Mouse (Mus musculus): Measurements from ENCODE around the gene Plekhj1. TPM values are rescaled to one million over a fixed set of nuclear protein-coding genes. Genes with fewer than 3 reads are reported as not detected.

Plekhj1 gene
- polyA plus RNA-seq, 1 experiment from 2014 or later = 140 TPM

DNA sequence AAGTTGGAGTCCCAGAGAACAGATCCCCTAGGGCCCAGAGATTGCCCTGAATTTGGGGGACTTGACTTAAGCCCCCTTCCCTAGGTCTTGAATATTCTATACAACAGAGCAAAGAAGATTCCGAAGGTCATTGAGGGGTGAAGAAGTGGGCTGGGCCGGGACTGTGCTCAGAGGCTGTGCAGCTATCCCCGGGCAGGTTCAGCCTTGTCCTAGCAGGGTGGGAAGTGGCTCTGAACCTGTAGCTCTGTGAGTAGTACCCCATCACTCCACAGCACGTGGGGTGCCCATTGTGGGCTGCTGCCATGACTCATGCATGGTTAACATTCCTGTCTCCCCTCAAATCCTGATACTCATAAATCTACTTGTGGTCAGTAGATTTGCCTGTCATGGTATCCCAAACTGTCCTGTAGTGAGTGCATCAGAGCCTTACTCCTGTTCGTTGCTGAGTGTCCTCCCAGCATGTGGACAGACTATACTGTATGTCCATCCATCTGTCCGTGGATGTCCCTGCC is 22.0 kb downstream of the Plekhj1 start:
- Histone ChIP-seq H3K27ac (ENCODE audit: low read depth, low read length) (no peak overlapping the region), H3K27me3 (replicated peaks; ENCODE audit: control insufficient read depth, insufficient read depth, low read length) (no peaks in the 10 kb centered on the region), H3K4me1 (ENCODE audit: control insufficient read depth, insufficient read depth, low read depth, low read length) (no peaks in the 10 kb centered on the region), H3K4me3 (ENCODE audit: low read length) (no peak overlapping the region), H3K4me2 (ENCODE audit: low read length) (no peak overlapping the region), H3K9me3 (ENCODE audit: control insufficient read depth, low read length) (no peaks in the 10 kb centered on the region), H3K9ac (ENCODE audit: low read depth, low read length) (no peak overlapping the region), H3K36me3 (ENCODE audit: control insufficient read depth, insufficient read depth, low read length) (peaks cover 32% of the 10 kb centered on the region)
- WGBS = 93% methylated on average over 6 of the region's 6 CpGs
- ATAC-seq = no peak

DNA sequence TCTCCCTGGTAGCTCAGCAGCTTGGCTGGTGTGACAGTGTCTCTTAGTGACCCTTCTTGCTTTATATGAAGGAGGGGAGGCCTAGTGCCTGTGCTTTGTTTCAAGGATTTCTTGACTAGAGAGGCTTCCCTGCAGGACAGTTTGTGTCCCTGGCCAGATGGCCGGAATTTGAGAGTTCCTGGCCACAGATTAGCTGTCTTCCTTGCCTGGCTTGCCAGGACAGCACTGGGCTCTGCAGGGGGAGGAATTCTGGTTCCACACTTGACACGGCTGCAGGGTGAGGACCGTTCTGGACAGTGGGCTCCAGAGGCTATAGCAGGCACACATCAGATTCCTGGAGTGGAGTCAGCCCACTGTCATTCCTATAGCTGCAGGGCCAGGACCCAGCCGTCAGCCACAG is 22.7 kb downstream of the Plekhj1 start:
- Histone ChIP-seq H3K4me1 (ENCODE audit: control insufficient read depth, insufficient read depth, low read depth, low read length) (no peaks in the 10 kb centered on the region), H3K9me3 (ENCODE audit: control insufficient read depth, low read length) (no peaks in the 10 kb centered on the region), H3K36me3 (ENCODE audit: control insufficient read depth, insufficient read depth, low read length) (peaks cover 32% of the 10 kb centered on the region), H3K27ac (ENCODE audit: low read depth, low read length) (no peak overlapping the region), H3K27me3 (replicated peaks; ENCODE audit: control insufficient read depth, insufficient read depth, low read length) (no peaks in the 10 kb centered on the region), H3K4me3 (ENCODE audit: low read length) (no peak overlapping the region), H3K9ac (ENCODE audit: low read depth, low read length) (no peak overlapping the region), H3K4me2 (ENCODE audit: low read length) (no peak overlapping the region)
- WGBS = 95% methylated on average over 4 of the region's 4 CpGs
- no peak for ATAC-seq

DNA sequence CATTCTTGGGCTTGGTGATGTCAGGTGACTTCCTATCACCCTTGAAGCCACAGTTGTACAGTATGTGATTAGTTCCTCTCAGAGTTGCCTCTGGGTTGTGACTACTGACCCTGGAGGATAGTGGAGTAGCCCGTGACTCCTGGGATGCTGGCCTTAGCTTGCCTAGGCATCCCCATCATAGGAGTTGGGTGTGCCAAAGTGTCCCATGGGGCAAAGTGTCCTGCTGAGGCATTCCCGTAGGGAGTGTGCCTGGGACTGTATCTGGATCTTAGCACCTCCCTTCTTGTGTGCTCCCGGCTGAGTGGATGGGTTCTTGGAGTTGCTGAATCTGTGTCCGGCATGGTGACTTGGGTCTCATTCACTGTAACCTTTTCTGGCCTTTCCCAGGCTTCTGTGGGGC is 23.4 kb downstream of the Plekhj1 start:
- no peak overlapping the region for H3K9ac ChIP-seq (ENCODE audit: low read depth, low read length)
- H3K4me3 ChIP-seq (ENCODE audit: low read length) = no peak overlapping the region
- no peak overlapping the region for H3K4me2 ChIP-seq (ENCODE audit: low read length)
- 88% methylated on average over 4 of the region's 4 CpGs for WGBS
- H3K27ac ChIP-seq (ENCODE audit: low read depth, low read length) = no peak overlapping the region
- H3K4me1 ChIP-seq (ENCODE audit: control insufficient read depth, insufficient read depth, low read depth, low read length) = no peaks in the 10 kb centered on the region
- peak; percentile 41; the same call in 1 of the 2 replicates for ATAC-seq
- H3K9me3 ChIP-seq (ENCODE audit: control insufficient read depth, low read length) = no peaks in the 10 kb centered on the region
- peaks cover 37% of the 10 kb centered on the region for H3K36me3 ChIP-seq (ENCODE audit: control insufficient read depth, insufficient read depth, low read length)
- H3K27me3 ChIP-seq (replicated peaks; ENCODE audit: control insufficient read depth, insufficient read depth, low read length) = no peaks in the 10 kb centered on the region

DNA sequence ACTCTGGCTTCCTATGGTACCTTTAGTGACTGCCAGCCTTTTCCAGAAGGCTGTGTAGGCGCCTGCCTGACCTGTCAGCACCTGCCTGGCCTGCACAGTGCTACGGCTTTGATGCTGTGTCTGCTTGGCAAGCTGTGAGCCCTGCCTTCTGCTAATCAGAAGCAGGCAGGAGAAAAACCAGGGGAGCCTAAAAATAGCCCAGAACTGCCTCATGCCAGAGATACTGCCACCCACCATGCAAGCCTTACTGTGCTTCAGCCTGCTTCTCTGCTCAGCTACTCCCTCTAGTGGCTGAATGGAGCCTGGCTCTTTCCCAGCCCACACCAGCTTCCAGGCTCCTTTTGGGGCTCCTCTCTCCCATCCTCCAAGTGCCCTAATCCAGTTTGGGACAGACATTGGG is 23.9 kb downstream of the Plekhj1 start:
- WGBS = 61% methylated on average over 2 of the region's 2 CpGs
- no peaks in the 10 kb centered on the region for H3K4me1 ChIP-seq (ENCODE audit: control insufficient read depth, insufficient read depth, low read depth, low read length)

GRCm38 (mm10) chr10:80773816-80774215 is 24.6 kb downstream of the Plekhj1 start:
- ATAC-seq = no peak
- 86% methylated on average over 5 of the region's 5 CpGs for WGBS
- Histone ChIP-seq H3K9ac (ENCODE audit: low read depth, low read length) (no peak overlapping the region), H3K27me3 (replicated peaks; ENCODE audit: control insufficient read depth, insufficient read depth, low read length) (no peaks in the 10 kb centered on the region), H3K4me3 (ENCODE audit: low read length) (no peak overlapping the region), H3K4me2 (ENCODE audit: low read length) (no peak overlapping the region), H3K9me3 (ENCODE audit: control insufficient read depth, low read length) (no peaks in the 10 kb centered on the region), H3K27ac (ENCODE audit: low read depth, low read length) (no peak overlapping the region), H3K36me3 (ENCODE audit: control insufficient read depth, insufficient read depth, low read length) (peaks cover 43% of the 10 kb centered on the region), H3K4me1 (ENCODE audit: control insufficient read depth, insufficient read depth, low read depth, low read length) (no peaks in the 10 kb centered on the region)

More for the DNA sequence above, 23.9 kb downstream of the Plekhj1 start:
- no peak overlapping the region for H3K27ac ChIP-seq (ENCODE audit: low read depth, low read length)
- no peak overlapping the region for H3K4me2 ChIP-seq (ENCODE audit: low read length)
- peak; percentile 79 for ATAC-seq
- no peak overlapping the region for H3K9ac ChIP-seq (ENCODE audit: low read depth, low read length)
- H3K27me3 ChIP-seq (replicated peaks; ENCODE audit: control insufficient read depth, insufficient read depth, low read length) = no peaks in the 10 kb centered on the region
- H3K4me3 ChIP-seq (ENCODE audit: low read length) = no peak overlapping the region
- H3K9me3 ChIP-seq (ENCODE audit: control insufficient read depth, low read length) = no peaks in the 10 kb centered on the region
- peaks cover 39% of the 10 kb centered on the region for H3K36me3 ChIP-seq (ENCODE audit: control insufficient read depth, insufficient read depth, low read length)

- Histone ChIP-seq H3K4me1 (ENCODE audit: control insufficient read depth, insufficient read depth, low read depth, low read length) (no peaks in the 10 kb centered on the region), H3K4me3 (ENCODE audit: low read length) (no peak overlapping the region), H3K27me3 (replicated peaks; ENCODE audit: control insufficient read depth, insufficient read depth, low read length) (no peaks in the 10 kb centered on the region), H3K9me3 (ENCODE audit: control insufficient read depth, low read length) (no peaks in the 10 kb centered on the region), H3K27ac (ENCODE audit: low read depth, low read length) (no peak overlapping the region), H3K9ac (ENCODE audit: low read depth, low read length) (no peak overlapping the region), H3K4me2 (ENCODE audit: low read length) (no peak overlapping the region), H3K36me3 (ENCODE audit: control insufficient read depth, insufficient read depth, low read length) (peaks cover 44% of the 10 kb centered on the region)
- WGBS = 84% methylated on average over 6 of the region's 6 CpGs
- no peak for ATAC-seq
These were observed 30.1 kb downstream of the Plekhj1 start for GRCm38 (mm10) chr10:80768365-80768764.

DNA sequence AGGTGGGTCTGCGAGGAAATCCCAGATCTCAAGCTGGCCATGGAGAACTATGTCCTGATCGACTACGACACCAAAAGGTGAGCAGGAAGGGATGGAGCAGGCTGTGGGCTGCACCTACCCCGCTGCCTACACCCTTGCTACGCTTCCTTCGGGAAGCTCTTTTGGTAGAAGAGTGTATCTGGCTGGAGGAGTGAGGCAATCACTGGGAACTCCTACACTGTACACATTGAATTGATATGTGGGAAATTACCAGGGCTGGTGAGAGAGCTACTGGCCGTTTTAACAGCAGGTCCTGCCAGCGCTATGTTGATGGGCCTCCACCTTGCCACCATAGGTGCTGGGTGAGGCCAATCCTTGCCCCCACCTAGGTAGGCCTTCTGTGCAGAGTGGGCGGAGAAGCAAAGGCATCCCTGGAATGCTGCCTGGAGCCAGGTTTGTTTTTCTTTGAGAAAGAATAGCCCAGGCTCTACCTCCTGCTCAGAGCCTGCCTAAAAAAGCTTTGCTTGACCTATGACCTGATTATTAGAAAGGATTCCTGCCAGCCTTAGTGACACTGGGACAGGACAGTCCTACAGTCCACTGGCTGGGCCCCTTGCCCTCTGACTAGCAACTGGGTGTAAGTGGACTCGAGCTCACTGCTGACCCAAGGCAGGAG is 32.1 kb downstream of the Plekhj1 start:
- Histone ChIP-seq H3K27ac (ENCODE audit: low read depth, low read length) (no peak overlapping the region), H3K27me3 (replicated peaks; ENCODE audit: control insufficient read depth, insufficient read depth, low read length) (no peaks in the 10 kb centered on the region), H3K36me3 (ENCODE audit: control insufficient read depth, insufficient read depth, low read length) (peaks cover 36% of the 10 kb centered on the region), H3K4me2 (ENCODE audit: low read length) (no peak overlapping the region), H3K4me1 (ENCODE audit: control insufficient read depth, insufficient read depth, low read depth, low read length) (no peaks in the 10 kb centered on the region), H3K9ac (ENCODE audit: low read depth, low read length) (no peak overlapping the region), H3K4me3 (ENCODE audit: low read length) (no peak overlapping the region), H3K9me3 (ENCODE audit: control insufficient read depth, low read length) (no peaks in the 10 kb centered on the region)
- 90% methylated on average over 10 of the region's 10 CpGs for WGBS
- no peak for ATAC-seq

GRCm38 (mm10) chr10:80765746-80766145 is 32.7 kb downstream of the Plekhj1 start:
- Histone ChIP-seq H3K4me1 (ENCODE audit: control insufficient read depth, insufficient read depth, low read depth, low read length) (peaks cover under 1% of the 10 kb centered on the region; the same call in 1 of the 2 replicates), H3K27ac (ENCODE audit: low read depth, low read length) (no peak overlapping the region), H3K27me3 (replicated peaks; ENCODE audit: control insufficient read depth, insufficient read depth, low read length) (no peaks in the 10 kb centered on the region), H3K4me3 (ENCODE audit: low read length) (no peak overlapping the region), H3K9ac (ENCODE audit: low read depth, low read length) (no peak overlapping the region), H3K9me3 (ENCODE audit: control insufficient read depth, low read length) (no peaks in the 10 kb centered on the region), H3K36me3 (ENCODE audit: control insufficient read depth, insufficient read depth, low read length) (peaks cover 31% of the 10 kb centered on the region), H3K4me2 (ENCODE audit: low read length) (no peak overlapping the region)
- WGBS = 87% methylated on average over 2 of the region's 2 CpGs
- ATAC-seq = no peak

- Histone ChIP-seq H3K27ac (ENCODE audit: low read depth, low read length) (no peak overlapping the region), H3K4me2 (ENCODE audit: low read length) (no peak overlapping the region), H3K4me1 (ENCODE audit: control insufficient read depth, insufficient read depth, low read depth, low read length) (peaks cover 4% of the 10 kb centered on the region), H3K4me3 (ENCODE audit: low read length) (no peak overlapping the region), H3K9me3 (ENCODE audit: control insufficient read depth, low read length) (no peaks in the 10 kb centered on the region), H3K36me3 (ENCODE audit: control insufficient read depth, insufficient read depth, low read length) (peaks cover 17% of the 10 kb centered on the region), H3K27me3 (replicated peaks; ENCODE audit: control insufficient read depth, insufficient read depth, low read length) (no peaks in the 10 kb centered on the region), H3K9ac (ENCODE audit: low read depth, low read length) (no peak overlapping the region)
- WGBS = 98% methylated on average over 2 of the region's 2 CpGs
- no peak for ATAC-seq
These were observed 34.9 kb downstream of the Plekhj1 start for GRCm38 (mm10) chr10:80763502-80763901.
